Mouse (Mus musculus) thymus, postnatal 25 days (tissue): ENCODE data around the gene Pip5k1c.

Experiments used
- DNase-seq: peaks from one replicate; pipeline ENCODE4 v3.0.0; 2022

The Pip5k1c gene

DNA sequence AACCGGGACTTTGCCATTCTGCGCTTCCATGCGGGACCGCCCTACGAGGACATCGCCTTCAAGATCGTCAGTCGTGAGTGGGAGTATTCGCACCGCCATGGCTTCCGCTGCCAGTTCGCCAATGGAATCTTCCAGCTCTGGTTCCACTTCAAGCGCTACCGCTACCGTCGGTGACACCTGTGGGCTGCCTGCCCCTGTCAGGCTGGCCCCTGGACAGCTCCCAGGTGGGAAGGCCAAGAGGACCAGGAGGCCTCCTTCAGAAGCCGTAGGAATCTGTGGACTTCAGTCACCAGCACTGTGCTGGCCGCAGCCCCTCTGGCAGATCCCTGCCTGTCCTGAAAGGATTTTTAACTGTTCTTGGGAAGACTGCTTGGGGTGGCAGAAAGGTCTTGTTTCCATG lies 33.0 kb downstream of the Pip5k1c start:
- no peak for DNase-seq

DNA sequence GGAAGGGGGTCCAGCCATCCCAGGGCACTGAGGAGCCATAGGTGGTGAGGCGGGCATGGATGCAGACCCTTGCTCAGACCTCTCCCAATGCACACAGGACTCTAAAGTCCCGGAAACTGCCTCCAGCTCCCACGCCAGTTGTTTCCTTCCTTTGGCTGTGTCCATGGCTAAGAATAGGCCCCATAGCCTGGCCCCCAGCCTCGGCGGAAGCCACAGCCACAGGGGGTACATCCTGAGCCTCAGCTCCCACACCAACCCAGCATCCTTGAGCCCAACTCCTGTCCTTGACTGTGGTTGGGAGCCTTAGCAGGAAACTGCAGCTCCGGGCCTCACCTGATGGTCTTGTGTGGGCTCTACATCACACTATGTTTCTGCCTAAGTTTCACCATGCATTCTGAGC lies 34.1 kb downstream of the Pip5k1c start:
- no peak for DNase-seq

DNA sequence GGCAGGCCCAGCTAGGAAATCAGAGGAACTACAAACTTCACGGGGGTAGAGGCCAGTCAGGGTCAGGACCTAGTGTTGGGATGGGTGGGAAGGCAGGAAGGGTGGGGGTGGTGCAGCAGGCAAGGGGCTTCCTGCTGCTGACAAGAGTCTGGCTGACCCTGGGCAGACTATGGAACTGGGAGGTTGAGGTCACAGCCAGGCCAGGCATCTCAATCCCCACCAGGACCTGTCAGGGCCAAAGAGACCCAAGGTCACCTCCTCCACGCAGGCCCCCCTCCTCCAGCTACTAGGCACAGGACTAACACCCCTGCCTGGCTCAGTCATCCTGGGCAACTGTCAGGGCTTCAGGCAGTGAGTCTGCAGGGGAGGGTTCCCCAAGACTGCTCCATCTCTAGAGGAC lies 35.2 kb downstream of the Pip5k1c start:
- no peak for DNase-seq

DNA sequence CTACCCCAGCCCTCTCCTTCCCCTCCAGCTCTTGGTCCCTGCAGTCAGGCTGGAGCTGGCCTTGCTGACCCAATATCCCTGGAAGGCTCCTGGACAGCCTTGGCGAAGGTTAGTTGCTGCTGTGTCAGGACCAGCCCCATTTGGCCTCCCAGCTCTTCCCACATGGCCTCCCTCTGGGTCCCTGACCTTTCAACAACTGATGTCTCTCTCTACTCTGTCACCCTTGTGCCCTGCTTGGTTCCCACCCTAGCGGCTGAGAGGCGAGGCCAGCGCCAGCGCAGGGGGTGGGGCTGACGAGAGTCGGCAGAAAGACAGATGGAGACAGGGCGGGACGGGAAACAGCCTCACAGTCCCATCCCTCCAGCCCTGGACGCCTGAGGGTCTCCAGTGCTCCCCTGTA lies 35.6 kb downstream of the Pip5k1c start, which contains the start of gene Tbxa2r:
TSS of gene Tbxa2r (plus strand) at position 346 of the 400 bp plus-strand sequence.
- peak; percentile 91 for DNase-seq

DNA sequence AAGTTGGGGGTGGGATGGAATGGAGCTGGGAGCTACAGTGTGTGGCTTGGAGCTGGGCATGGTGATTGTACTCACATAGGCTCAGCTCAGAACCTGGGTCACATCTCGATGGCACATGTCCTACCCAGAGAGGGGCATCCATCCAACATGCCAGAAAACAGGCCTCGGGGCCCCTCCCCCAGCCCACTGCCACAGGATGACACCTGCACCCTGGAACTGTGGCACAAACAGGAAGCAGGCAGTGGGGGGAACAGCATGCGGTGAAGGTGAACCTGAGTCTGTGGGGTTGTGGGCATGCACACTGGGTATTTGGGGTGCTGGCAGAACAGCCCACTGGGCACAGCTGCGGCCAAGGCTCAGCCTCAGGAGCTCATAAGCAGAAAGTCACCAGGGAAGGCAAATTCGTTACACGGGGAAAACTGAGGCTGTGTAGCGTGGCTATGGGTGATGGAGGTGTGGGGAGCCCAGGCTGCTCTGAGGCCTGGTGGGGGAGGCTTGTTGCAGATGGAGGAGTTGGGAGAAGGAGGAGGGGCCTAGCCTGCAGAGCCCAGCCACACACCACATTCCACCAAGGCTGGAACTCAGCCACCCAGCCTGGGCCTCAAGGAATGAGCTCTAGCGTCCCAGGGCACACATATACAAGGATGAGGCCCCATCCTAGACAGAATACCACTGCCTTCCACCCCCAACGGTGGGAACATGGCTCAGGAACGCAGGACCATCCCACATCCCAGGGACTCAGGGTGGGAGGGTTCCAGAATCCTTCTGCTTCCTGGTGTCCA lies 36.6 kb downstream of the Pip5k1c start:
- peak; percentile 90 for DNase-seq

DNA sequence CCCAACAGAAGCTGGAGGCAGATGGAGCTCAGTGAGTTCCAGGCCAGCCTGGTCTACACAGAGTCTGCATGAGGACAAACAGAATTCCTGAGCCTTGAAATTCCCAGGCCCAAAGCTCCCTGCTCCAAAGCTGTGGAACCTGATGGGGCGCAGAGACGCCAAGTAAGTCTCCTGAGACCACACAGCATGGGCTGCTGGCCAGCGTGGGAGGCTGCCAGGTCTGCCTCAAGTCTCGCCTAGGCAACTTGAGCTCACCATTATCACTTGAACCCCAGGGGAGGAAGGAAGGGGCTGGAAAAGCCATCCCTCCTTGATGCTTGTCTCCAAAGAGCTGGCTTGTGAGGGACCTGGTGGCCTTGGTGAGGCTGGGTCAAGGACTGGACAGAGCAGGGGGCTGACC lies 37.2 kb downstream of the Pip5k1c start:
- no peak for DNase-seq

DNA sequence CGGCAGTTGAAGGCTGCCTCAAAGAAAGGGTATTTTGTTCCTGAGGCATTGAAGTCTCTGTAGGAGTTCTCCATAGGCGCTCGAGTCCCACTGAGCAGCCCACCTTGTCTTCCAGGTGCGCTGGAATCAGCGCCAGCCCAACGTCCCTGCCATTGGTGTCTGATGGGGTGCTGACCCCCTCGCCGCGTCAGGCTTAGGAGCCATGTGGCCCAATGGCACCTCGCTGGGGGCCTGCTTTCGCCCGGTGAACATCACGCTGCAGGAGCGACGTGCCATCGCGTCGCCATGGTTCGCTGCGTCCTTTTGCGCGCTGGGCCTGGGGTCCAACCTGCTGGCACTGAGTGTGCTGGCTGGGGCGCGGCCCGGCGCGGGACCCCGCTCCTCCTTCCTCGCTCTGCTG lies 39.5 kb downstream of the Pip5k1c start:
- DNase-seq = no peak

DNA sequence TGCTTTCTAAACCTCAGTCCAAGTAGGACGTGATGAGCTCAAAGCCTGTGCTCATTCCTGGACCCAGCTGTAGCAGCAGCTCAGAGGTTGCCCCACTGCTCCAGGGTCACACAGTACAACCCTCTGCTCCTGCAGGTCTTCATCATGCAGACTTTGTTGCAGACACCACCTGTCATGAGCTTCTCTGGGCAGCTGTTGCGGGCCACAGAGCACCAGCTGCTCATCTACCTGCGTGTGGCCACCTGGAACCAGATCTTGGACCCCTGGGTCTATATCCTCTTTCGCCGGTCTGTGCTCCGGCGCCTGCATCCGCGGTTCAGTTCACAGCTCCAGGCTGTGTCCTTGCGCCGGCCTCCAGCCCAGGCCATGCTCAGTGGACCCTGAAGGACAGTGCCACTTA lies 41.6 kb downstream of the Pip5k1c start:
- DNase-seq = no peak

DNA sequence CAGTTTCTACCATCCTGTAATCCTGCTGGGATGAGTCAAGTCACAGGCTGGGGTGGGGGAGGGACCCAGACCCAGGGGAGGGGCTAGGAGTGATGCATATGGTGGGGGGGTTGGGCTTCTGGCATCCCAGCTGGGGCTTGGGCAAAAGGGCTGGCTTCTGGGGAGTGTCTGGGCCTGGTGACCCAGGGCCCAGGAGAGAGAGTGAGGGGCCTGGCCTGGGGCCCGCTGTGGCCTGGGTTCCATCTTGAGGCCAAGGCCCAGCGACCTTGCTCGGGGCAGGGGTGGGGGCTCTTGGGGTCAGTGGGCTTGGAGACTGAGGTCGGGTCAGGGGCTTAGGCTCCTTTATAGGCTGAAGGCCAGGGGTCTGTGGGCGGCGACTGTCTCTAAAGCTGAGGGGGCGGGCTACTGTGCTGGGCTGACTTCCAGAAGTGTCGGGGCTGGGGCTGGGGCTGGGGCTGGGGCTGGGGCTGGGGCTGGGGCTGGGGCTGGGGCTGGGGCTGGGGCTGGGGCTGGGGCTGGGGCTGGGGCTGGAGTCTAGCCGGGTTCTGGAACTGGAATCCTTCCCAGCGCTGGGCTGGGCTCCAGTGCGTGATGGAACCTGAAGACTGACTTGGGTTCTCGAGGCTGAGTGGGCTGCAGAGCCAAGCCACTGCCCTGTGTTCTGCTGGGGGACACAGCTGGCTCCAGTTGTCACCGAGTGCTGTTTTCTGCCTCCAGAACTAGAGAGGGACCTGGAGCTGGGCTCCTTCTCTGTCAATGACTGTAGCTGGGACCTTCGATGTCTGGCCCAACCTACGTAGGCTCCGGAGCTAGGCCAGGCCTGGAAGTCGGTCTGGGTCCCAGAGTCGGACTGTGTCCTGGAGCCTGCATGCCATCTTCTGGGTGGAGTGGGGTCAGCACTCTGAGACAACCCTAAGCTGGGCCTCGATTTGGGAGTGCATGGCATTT lies 42.9 kb downstream of the Pip5k1c start:
- DNase-seq = no peak

DNA sequence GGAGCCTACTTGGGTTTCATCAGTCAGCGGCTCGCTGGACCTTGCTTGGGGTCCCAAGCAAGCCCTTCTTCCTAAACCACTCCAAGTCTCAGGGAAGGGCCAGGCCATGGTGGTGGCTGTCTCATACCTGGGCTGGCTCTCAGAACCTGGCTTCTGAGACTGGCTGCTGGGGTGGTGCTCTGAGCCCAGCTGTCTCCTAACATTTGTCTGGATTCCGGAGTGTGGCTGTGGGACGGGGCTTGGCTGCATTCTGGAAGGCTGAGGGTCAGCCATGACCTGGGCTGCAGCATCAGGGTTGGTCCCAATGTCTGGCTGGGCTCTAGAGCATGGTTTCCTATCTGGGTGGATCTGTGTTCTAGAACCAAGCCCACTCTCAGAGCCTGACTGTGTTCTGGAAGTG lies 43.8 kb downstream of the Pip5k1c start:
- DNase-seq = no peak

DNA sequence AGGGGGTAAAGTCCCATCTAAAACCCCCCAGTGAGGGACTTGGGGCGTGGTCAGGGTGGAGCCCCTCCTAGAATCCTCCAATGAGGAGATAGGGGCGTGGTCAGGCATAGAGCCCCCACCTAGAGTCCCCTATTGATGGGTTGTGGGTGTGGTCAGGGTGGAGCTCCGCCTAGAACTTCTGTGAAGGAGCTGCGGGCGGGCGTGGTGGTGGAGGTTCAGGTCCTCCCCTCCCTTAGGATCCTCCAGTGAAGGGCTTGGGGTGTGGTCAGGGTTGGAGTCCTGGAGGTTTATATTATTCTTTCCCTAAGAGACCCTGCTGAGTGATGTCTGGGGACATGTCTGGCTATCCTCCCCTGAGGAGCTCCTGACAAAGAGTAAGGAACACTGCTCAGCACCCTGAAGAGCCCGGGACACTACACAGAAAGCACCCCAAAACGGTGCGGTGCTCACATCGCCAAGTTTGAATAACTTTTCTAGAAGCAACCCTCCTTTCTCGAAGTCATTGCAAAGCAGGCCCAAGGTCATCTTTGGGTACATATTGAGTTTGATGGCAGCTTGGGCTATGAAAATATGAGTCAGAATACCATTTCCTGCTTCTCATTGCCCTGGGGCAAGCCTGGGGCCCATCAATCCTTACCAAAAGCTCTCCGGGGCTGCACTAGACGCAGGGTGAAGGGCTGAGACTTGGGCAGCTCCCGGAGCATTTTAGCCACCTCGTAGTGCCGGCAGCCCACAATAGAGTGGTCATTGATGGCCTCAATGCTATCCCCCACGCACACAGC lies 48.0 kb downstream of the Pip5k1c start:
- DNase-seq = no peak

DNA sequence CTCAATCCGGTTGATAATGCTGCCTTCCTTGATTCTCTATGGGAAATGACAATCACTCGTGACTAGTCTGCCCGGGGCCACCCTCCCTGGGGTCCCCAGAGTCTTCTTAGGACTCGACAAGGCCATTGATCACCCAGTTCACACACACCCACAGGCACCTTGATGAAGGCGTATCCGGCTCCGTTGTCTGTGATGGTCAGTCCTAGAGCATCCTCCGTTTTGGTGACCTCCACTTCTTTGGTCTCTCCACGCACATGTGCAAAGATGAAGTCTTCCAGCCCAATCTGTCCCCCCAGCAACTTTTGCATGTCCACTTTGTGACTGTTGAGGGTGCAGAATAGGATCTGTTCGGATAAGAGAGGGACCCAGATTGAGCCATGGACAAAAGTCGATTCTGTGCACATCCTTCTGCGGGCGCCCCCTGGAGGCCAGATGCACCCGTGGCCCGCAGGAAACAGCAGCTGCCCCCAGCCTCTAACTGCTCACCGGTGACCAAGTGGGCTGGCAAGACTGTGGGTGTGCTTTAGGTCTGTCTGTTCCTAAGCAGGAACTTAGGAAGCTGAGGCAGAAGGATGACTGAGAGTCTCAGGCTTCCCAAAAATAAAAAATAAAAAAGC lies 48.7 kb downstream of the Pip5k1c start:
- DNase-seq = peak; percentile 83

DNA sequence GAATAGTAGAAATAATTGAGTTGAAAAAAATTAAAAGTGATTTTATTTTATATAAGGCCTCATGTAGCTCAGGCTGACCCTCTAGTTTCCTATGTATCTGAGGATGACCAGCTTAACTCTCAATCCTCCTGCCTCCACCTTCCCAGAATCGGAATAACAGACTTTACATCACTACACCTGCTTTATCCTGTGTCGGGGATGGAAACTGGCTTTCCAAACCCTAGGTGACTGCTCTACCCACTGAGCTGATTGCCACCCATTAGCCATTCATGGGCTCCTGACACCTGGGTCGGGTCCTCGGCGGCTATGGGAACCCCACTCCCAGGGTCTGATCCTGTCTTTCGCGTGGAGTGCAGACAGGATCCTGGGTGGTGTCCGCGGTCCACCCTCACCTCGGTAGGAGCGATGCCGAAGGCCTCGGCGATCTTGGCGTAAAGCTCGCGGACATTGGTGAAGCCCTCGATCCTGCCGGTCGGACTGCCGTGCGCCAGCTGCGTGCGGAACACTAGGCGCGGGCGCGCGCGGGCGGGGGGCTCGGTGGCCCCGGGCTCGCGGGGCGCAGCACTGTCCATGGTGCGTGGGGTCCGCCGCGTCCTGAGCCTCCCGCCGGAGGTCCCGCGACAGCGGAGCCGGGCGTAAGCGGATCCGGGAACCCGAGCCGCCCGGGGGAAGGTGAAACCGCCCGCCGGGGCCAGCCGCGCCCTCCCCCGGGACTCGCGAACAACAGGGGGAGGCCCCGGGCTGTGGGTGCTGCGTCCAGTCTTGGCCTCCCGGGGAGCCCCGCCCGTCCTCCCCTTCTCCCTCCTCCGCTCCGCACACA lies 50.1 kb downstream of the Pip5k1c start, which contains the start of gene Gipc3:
TSS of gene Gipc3 (minus strand) at position 581 of the 820 bp plus-strand sequence.
- DNase-seq = no peak

DNA sequence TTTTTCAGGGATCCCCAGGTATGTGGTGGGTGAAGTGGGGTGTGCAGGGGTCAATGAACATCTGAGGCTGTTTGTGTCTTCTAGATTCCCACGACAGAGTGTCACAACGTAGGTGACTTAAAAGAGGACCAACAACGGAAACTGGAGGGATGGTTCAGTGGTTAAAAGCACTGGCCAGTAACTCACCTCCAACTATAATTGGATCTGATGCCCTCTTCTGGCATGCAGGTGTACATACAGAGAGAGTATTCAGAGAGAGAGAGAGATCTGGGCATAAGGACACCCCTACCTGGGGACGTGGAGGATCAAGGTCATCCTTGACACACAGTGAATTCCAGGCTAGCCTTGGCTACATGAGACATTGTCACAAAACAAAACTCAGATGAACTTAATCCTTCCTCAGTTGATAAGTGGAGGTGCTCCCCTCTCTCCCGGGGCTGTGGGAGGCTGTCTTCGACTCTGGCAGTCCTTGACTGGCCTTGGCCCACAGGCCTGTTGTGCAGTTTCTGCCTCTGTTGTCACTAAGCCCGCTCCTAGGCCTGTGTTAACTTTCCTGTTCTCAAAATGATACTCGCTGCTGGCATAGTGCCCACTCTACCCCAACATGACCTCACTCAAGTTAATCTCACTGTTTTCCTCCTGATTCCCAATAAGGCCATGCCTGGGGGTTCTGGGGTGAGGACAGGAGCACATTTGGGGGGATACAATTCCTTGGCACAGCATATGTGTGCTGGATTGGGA lies 51.8 kb downstream of the Pip5k1c start:
- DNase-seq = no peak

DNA sequence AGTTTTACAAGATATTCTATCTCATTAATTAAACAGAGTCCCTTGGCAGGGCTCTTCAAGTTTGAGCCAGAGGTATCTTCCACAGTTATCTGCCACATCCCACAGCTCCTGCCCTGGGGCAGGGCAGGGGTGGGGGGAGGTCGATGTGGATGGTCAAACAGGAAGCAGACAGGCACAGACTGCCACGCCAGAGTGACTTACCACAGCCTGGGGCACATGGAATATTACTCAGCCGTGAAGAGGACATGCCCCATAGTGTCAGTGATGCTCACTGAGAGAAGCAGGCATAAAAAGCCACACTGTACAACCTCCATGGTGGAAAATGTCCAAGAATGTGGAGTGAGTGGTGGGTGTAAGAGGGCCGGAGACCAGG lies 52.4 kb downstream of the Pip5k1c start:
- DNase-seq = no peak

DNA sequence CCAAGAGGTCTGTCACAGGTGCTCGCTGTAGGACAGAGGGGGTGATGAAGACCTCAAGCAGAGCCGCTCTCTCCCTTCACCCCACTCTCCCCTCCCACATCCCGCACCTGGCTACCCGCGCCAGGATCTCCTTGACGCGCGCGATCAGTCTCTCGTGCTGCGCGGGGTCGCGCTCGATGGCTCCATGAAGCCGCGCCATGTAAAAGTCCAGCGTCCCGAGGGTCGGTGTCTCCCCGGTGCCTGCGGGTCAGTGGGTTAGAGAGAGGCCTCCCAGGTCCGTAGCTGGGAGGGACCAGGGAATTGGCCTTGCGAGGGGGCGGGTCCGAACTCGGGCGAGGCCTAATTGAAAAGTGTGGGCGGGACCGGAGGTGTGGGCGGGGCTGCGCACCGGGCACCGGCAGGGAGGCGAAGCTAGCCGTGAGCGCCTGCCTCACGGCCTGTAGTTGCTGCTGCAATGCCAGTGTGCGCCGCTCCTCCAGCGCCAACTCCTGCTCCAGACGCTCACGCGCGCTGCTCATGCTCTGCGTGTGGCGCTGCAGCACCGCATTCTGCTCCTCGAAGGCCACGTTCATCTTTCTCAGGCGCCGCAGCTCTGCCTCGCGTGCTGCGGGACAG lies 53.8 kb downstream of the Pip5k1c start:
- no peak for DNase-seq

DNA sequence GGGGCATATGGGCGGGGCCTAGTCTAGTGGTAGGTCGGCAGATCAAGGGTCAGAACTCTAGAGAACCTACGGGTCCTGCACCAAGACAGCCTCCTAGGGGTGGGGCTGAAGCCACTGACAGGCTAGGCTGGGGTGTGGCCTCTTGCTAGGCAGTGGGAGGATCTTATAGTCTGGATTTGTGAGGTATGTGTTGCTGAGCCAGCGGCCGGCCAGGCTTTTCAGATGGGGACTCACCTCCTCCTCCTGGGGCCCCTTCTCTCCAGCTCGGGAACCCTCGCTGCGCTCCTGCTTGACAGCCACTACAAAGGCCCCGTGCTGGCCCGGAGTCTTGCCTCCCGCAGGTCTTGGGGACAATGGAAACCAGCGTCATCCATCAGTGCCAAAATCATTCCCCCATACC lies 56.4 kb downstream of the Pip5k1c start:
- no peak for DNase-seq

DNA sequence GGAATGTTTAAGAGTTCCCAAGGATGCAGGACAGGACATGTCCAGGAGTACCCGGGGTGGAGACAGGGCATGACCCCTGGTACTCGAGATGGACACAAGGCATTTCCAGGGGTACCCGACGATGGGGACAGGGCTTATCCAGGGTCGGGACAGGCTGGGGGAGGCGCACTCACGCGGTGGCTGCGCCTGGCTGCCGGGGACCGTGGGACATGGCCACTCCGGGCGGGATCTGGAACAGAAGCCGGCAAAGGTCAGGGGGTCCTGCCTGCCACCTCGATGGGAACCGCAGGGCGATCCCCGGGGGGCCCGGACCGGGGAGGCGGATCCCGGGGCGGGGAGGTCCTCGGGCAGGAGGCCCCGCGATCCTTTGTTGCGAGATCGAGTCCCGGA lies 57.2 kb downstream of the Pip5k1c start:
- DNase-seq = no peak

DNA sequence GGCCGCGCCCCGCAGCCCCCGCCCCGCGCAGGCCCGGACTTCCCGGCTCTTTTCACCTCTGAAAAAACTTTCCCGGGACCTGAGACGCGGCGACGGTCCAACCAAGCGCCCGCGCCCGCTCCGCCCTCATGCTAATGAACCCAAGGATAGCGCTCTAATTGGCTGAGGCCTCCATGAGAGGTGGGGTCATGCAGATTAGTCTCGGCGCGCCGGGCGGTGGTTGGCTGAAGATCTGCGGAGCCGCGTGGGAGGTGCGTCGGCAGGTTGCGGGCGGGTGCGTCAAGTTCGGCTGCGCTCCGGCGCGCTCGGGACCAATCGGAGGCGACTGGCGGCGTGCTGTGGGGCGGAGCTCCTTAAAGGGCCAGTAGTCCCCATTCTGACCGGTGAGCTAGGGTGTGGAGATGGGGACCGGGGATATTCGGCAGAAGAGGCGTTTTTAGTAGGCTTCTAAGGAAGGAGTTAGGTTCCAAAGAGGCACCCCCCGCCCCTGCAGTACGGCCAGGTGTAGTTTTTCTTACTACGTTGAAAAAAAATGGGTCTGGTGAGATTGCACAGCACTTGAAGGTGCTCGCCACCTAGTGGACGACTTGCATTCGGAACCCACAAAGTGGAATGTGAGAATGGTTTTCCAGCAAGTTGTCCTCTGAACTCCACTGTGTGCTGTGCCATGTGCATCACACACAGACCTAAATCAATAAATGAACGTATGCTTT lies 57.7 kb downstream of the Pip5k1c start, which contains the start of gene Hmg20b:
TSS of gene Hmg20b (minus strand) at position 130 of the 713 bp plus-strand sequence.
- DNase-seq = peak; percentile 99
